Mouse (Mus musculus): ENCODE measurements around the gene Hps4. TPM values are rescaled to one million over a fixed set of nuclear protein-coding genes. Genes with fewer than 3 reads are reported as not detected.

Gene Hps4
- polyA plus RNA-seq, 1 experiment from 2014 or later = 28.9 TPM

DNA sequence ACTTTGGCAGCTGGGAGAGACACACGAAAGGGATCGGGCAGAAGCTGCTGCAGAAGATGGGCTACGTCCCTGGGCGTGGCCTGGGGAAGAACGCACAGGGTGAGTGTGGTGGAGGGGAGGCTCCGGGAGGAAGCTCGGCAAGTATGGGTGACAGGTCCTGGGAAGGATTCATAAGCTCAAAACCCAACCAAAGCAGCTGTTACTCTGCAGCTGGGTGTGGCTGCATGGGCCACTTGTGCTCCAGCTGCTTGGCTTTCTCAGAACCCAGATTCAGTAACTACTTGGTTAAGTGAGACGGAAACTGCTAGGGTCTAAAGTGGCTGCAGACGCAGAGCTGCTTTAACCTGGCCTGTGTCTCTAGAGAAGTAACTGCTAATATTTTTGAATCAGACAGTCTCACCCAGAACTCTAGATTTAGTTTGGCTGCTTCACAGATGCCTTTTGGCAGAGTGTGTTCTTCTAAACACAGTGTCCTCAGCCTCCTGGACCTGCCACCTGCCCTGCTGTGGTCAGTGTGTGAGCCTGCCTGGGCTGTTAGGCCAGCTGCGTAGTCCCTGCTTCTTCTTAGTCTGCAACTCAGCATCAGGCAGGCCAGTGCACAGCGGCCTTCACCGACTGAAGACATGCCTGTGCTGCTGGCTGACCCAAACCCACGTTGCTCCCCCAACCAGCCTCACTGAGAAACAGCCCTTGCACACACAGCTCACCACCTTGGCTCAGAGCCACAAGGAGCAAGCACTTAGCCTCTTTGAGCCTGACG is 12.9 kb upstream of the Hps4 start:
- Histone ChIP-seq H3K9ac (ENCODE audit: low read length) (no peak overlapping the region), H3K27me3 (ENCODE audit: control insufficient read depth, insufficient read depth, low read depth, low read length) (no peaks in the 10 kb centered on the region), H3K36me3 (ENCODE audit: control insufficient read depth, insufficient read depth, low read length) (peaks cover 41% of the 10 kb centered on the region), H3K4me2 (ENCODE audit: low read depth, low read length) (no peak overlapping the region), H3K9me3 (ENCODE audit: control insufficient read depth, low read length) (no peaks in the 10 kb centered on the region), H3K4me3 (ENCODE audit: low read length) (no peak overlapping the region), H3K27ac (ENCODE audit: low read length) (no peak overlapping the region), H3K4me1 (replicated peaks; ENCODE audit: control insufficient read depth, insufficient read depth, low read length) (peaks cover 14% of the 10 kb centered on the region)
- 90% methylated on average over 14 of the region's 14 CpGs for WGBS
- ATAC-seq (ENCODE audit: low read depth) = no peak

DNA sequence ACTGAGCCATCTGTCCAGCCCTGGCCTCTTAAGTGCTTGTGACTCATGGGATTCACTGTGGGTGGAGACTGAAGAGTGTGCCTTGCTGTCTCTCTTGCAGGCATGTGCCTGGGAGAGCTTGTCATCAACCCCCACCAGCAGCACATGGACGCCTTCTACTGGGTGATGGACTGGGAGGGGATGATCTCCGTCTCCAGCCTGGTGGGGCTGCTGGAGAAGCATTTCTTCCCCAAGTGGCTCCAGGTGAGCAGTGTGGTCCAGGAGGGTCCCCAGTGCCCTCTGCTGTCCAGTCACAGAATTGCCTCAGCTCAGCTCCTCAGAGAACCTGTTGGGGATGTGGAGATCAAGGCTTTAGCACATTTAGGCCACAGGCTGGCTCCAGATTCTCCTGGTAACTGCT is 7.4 kb upstream of the Hps4 start:
- WGBS = 31% methylated on average over 2 of the region's 2 CpGs
- no peaks in the 10 kb centered on the region for H3K9me3 ChIP-seq (ENCODE audit: control insufficient read depth, low read length)
- ATAC-seq (ENCODE audit: low read depth) = peak; percentile 27; the same call in 1 of the 2 replicates

DNA sequence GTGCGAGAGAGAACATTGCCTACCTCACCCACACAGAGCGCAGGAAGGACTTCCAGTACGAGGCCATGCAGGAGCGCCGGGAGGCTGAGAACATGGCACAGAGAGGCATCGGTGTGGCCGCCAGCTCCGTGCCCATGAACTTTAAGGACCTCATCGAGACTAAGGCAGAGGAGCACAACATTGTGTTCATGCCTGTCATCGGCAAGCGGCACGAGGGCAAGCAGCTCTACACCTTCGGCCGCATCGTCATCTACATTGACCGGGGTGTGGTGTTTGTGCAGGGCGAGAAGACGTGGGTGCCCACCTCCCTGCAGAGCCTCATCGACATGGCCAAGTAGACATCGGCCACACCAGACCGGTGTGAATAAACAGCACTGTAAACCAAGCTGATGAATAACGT is 5.9 kb upstream of the Hps4 start:
- peaks cover 2% of the 10 kb centered on the region for H3K4me1 ChIP-seq (replicated peaks; ENCODE audit: control insufficient read depth, insufficient read depth, low read length)
- no peak for ATAC-seq (ENCODE audit: low read depth)
- peaks cover 59% of the 10 kb centered on the region for H3K36me3 ChIP-seq (ENCODE audit: control insufficient read depth, insufficient read depth, low read length)
- H3K9me3 ChIP-seq (ENCODE audit: control insufficient read depth, low read length) = no peaks in the 10 kb centered on the region
- no peak overlapping the region for H3K27ac ChIP-seq (ENCODE audit: low read length)
- no peak overlapping the region for H3K9ac ChIP-seq (ENCODE audit: low read length)
- no peaks in the 10 kb centered on the region for H3K27me3 ChIP-seq (ENCODE audit: control insufficient read depth, insufficient read depth, low read depth, low read length)
- 89% methylated on average over 22 of the region's 22 CpGs for WGBS
- no peak overlapping the region for H3K4me3 ChIP-seq (ENCODE audit: low read length)
- H3K4me2 ChIP-seq (ENCODE audit: low read depth, low read length) = no peak overlapping the region

More for the DNA sequence above, 7.4 kb upstream of the Hps4 start:
- Histone ChIP-seq H3K27me3 (ENCODE audit: control insufficient read depth, insufficient read depth, low read depth, low read length) (no peaks in the 10 kb centered on the region), H3K36me3 (ENCODE audit: control insufficient read depth, insufficient read depth, low read length) (peaks cover 69% of the 10 kb centered on the region), H3K4me1 (replicated peaks; ENCODE audit: control insufficient read depth, insufficient read depth, low read length) (no peaks in the 10 kb centered on the region), H3K9ac (ENCODE audit: low read length) (no peak overlapping the region), H3K4me3 (ENCODE audit: low read length) (no peak overlapping the region), H3K27ac (ENCODE audit: low read length) (no peak overlapping the region), H3K4me2 (ENCODE audit: low read depth, low read length) (no peak overlapping the region)

DNA sequence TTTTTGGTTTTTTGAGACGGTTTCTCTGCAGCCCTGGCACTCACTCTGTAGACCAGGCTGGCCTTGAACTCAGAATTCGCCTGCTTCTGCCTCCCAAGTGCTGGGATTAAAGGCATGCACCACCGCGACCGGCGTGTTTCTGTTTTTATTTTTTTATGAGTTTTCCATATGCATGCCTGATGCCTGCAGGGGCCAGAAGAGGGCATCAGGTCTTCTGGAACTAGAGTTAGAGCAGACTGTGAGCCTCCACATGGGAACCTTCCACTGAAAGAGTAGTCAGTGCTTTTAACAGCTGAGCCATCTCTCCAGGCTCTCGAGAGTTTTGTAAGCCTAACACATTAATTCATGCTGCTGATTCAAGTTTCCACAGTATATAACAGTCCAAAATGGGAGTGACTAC is 3.7 kb upstream of the Hps4 start:
- 61% methylated on average over 7 of the region's 7 CpGs for WGBS
- H3K27ac ChIP-seq (ENCODE audit: low read length) = no peak overlapping the region
- H3K36me3 ChIP-seq (ENCODE audit: control insufficient read depth, insufficient read depth, low read length) = peaks cover 43% of the 10 kb centered on the region
- no peaks in the 10 kb centered on the region for H3K9me3 ChIP-seq (ENCODE audit: control insufficient read depth, low read length)
- H3K27me3 ChIP-seq (ENCODE audit: control insufficient read depth, insufficient read depth, low read depth, low read length) = no peaks in the 10 kb centered on the region
- H3K4me1 ChIP-seq (replicated peaks; ENCODE audit: control insufficient read depth, insufficient read depth, low read length) = peaks cover 13% of the 10 kb centered on the region
- H3K4me3 ChIP-seq (ENCODE audit: low read length) = no peak overlapping the region
- ATAC-seq (ENCODE audit: low read depth) = no peak
- H3K4me2 ChIP-seq (ENCODE audit: low read depth, low read length) = no peak overlapping the region
- no peak overlapping the region for H3K9ac ChIP-seq (ENCODE audit: low read length)

DNA sequence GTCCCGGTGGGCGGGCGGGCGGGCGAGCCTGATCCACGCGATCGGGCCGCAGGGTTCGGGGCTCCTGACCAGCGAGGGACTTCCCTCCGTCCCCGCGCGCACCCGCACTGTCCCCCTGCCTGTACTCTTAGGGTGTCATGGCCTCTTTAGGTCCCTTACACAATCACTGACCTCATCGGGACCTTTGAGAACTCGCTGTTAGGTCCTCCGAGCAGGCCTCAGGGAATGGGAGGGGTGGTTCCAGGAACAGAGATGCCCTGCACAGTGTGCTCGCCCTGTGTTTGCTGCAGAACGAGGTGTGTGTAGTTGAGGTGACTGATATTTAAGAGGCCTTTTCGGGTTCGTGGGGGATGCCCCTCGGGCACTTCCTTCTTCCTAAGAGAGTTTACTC is 317 bp downstream of the Hps4 start:
- H3K4me3 ChIP-seq (ENCODE audit: low read length) = peak overlapping the region; percentile 95
- peak overlapping the region; percentile 86 for H3K4me2 ChIP-seq (ENCODE audit: low read depth, low read length)
- H3K9me3 ChIP-seq (ENCODE audit: control insufficient read depth, low read length) = no peaks in the 10 kb centered on the region
- under 1% methylated on average over 24 of the region's 24 CpGs for WGBS
- ATAC-seq (ENCODE audit: low read depth) = peak; percentile 78
- no peaks in the 10 kb centered on the region for H3K27me3 ChIP-seq (ENCODE audit: control insufficient read depth, insufficient read depth, low read depth, low read length)
- peaks cover 8% of the 10 kb centered on the region for H3K36me3 ChIP-seq (ENCODE audit: control insufficient read depth, insufficient read depth, low read length)
- peak overlapping the region; percentile 17 for H3K27ac ChIP-seq (ENCODE audit: low read length)
- peaks cover 13% of the 10 kb centered on the region for H3K4me1 ChIP-seq (replicated peaks; ENCODE audit: control insufficient read depth, insufficient read depth, low read length)
- peak overlapping the region; percentile 78 for H3K9ac ChIP-seq (ENCODE audit: low read length)

DNA sequence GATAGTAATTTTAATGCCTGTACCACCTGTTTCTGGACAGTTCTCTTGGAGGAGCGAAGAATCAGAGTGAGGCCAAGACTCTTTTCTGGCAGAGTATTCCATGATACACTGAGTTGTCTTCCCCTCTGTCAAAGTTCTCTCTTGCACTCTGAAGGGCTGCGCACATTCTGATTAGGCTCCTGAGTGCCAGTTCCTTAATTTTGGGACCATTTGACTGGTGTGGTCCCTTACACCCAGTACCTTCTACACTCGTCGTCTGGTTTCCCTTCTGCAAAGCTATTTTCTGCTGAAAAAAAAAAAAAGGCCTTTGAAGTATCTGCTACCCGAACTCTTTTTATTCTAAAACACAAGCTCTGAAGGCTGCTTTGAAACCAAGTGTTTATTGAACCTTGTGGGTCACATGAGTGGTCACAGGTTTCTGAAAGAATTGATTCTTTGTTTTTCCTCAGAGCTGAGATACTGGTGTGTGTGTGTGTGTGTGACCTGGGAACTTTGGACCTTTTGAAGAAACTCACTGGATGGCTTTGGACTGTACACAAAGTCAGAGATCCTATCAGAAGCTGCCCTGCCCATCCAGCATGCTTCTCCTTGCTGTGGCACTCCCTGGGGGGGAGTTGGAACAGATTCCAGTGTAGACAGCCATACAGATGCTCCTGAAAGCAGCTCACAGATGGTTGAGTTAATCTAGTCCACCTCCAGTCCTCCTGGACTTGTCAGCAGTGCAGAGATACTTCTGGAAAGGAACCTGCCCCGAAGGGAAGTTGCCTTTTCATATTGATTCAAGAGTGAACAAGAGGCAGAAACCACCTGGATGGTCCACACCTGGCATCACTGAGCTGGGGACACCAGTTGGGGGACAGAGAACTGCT is 1.4 kb downstream of the Hps4 start:
- ATAC-seq (ENCODE audit: low read depth) = no peak
- H3K4me2 ChIP-seq (ENCODE audit: low read depth, low read length) = no peak overlapping the region
- H3K4me1 ChIP-seq (replicated peaks; ENCODE audit: control insufficient read depth, insufficient read depth, low read length) = peaks cover 13% of the 10 kb centered on the region
- no peak overlapping the region for H3K4me3 ChIP-seq (ENCODE audit: low read length)
- no peaks in the 10 kb centered on the region for H3K27me3 ChIP-seq (ENCODE audit: control insufficient read depth, insufficient read depth, low read depth, low read length)
- 0 out of 2 replicates have a peak, but pooled peaks cover 3% of the 10 kb centered on the region for H3K36me3 ChIP-seq (ENCODE audit: control insufficient read depth, insufficient read depth, low read length)
- H3K27ac ChIP-seq (ENCODE audit: low read length) = no peak overlapping the region
- no peak overlapping the region for H3K9ac ChIP-seq (ENCODE audit: low read length)
- no peaks in the 10 kb centered on the region for H3K9me3 ChIP-seq (ENCODE audit: control insufficient read depth, low read length)
- WGBS = 62% methylated on average over 6 of the region's 6 CpGs

DNA sequence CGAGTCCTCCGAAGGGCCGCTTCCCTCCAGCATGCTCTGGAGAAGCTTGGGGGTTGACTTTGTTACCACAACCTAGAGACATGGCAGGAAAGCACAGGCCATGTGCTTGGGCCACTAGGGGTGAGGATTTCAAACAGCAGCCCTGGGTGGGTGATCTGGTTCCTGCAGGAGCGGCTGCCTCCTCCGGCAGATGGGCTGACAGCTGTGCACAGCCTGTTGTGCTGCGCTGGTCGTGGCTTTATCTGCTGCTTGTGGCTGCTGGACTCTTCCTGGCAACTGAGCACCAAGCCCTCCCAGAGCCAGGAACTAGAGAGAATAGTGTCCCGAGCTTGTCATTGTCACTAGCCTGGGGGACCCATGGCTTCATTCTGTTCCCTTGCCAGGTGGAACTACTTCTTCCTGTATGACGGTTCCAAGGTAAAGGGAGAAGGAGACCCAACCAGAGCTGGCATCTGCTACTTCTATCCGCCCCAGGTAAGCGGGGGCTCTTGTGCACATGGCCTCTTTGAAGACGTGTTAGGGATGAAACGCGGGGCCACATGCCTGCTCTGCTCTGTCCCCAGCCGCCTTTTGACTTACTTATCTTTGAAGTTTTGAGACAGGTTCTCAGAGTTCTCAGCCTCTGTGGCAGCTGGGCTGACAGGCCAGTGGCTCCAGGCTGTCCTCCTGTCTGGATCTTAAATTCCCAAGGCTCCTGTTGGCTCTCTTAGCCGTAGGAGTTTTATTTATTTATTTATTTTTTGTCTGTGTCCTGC is 3.5 kb downstream of the Hps4 start:
- WGBS = 79% methylated on average over 16 of the region's 16 CpGs
- Histone ChIP-seq H3K4me2 (ENCODE audit: low read depth, low read length) (no peak overlapping the region), H3K36me3 (ENCODE audit: control insufficient read depth, insufficient read depth, low read length) (peaks cover 12% of the 10 kb centered on the region), H3K9me3 (ENCODE audit: control insufficient read depth, low read length) (no peaks in the 10 kb centered on the region), H3K27me3 (ENCODE audit: control insufficient read depth, insufficient read depth, low read depth, low read length) (no peaks in the 10 kb centered on the region), H3K4me1 (replicated peaks; ENCODE audit: control insufficient read depth, insufficient read depth, low read length) (peaks cover 13% of the 10 kb centered on the region), H3K9ac (ENCODE audit: low read length) (no peak overlapping the region), H3K4me3 (ENCODE audit: low read length) (no peak overlapping the region), H3K27ac (ENCODE audit: low read length) (no peak overlapping the region)
- ATAC-seq (ENCODE audit: low read depth) = no peak

DNA sequence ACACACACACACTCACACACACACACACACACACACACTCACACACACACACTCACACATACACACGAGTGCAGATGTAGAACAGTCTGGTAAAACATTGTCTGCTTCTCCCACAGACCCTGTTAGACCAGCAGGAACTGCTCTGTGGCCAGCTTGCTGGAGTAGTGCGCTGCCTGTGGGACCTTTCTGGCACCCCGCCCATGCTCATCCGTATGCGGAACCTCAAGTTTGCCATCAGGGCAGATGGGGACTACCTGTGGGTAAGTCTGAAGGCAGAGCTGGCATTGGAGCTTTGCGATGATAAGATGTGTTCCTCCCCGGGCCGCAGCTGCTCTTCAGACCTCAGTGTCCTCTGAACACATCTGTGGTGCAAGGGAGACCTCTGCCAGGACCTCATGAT is 6.3 kb downstream of the Hps4 start:
- H3K4me3 ChIP-seq (ENCODE audit: low read length) = no peak overlapping the region
- H3K36me3 ChIP-seq (ENCODE audit: control insufficient read depth, insufficient read depth, low read length) = peaks cover 12% of the 10 kb centered on the region
- H3K4me2 ChIP-seq (ENCODE audit: low read depth, low read length) = no peak overlapping the region
- H3K27me3 ChIP-seq (ENCODE audit: control insufficient read depth, insufficient read depth, low read depth, low read length) = no peaks in the 10 kb centered on the region
- H3K4me1 ChIP-seq (replicated peaks; ENCODE audit: control insufficient read depth, insufficient read depth, low read length) = no peaks in the 10 kb centered on the region
- H3K27ac ChIP-seq (ENCODE audit: low read length) = no peak overlapping the region
- H3K9me3 ChIP-seq (ENCODE audit: control insufficient read depth, low read length) = no peaks in the 10 kb centered on the region
- 82% methylated on average over 8 of the region's 8 CpGs for WGBS
- no peak overlapping the region for H3K9ac ChIP-seq (ENCODE audit: low read length)
- no peak for ATAC-seq (ENCODE audit: low read depth)

DNA sequence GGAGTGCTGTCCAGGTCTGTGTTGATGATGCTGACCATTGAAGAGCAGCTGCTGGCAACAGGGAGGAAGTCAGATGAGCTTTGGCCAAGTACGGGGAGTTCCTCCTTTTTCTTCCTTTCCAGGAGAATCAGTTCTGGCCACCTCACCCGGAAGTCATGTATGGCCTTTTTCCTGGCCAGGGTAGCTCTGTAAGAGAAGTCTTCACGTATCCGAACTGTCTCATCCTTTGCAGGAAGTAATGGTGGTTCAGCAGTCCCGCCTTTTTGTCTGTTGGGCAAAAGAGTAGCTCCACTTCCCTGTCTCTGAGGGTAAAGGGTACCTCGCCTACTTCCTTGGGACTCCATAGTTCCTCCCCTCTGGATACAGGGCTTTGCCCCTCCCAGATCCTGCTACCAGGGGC is 12.6 kb downstream of the Hps4 start:
- H3K9ac ChIP-seq (ENCODE audit: low read length) = no peak overlapping the region
- H3K27ac ChIP-seq (ENCODE audit: low read length) = no peak overlapping the region
- no peak overlapping the region for H3K4me2 ChIP-seq (ENCODE audit: low read depth, low read length)
- no peak for ATAC-seq (ENCODE audit: low read depth)
- WGBS = 75% methylated on average over 6 of the region's 6 CpGs
- H3K4me3 ChIP-seq (ENCODE audit: low read length) = no peak overlapping the region
- no peaks in the 10 kb centered on the region for H3K9me3 ChIP-seq (ENCODE audit: control insufficient read depth, low read length)
- peaks cover 4% of the 10 kb centered on the region; the same call in 1 of the 2 replicates for H3K36me3 ChIP-seq (ENCODE audit: control insufficient read depth, insufficient read depth, low read length)
- H3K27me3 ChIP-seq (ENCODE audit: control insufficient read depth, insufficient read depth, low read depth, low read length) = no peaks in the 10 kb centered on the region
- no peaks in the 10 kb centered on the region for H3K4me1 ChIP-seq (replicated peaks; ENCODE audit: control insufficient read depth, insufficient read depth, low read length)

Data from lung, embryonic 16.5 days (tissue).